Mouse (Mus musculus) embryonic stem cell, embryonic (primary cell): ENCODE measurements around the gene Taf4.

Experiments
- CTCF ChIA-PET, 4 experiments: fragments of 300-600 bp in 2 of 4; fragments of 350-600 bp in 2 of 4; sonication (Branson Sonifier 250); formaldehyde crosslinking; loops; one replicate each; lab custom pipeline; 2022; ENCODE audit warnings: inconsistent platforms in 2 of 4; lab: Charles Lee
- POLR2A ChIA-PET, 4 experiments: fragments of 300-600 bp in 2 of 4; fragments of 350-600 bp in 2 of 4; sonication (Branson Sonifier 250); formaldehyde crosslinking; loops; one replicate each; lab custom pipeline; 2022; ENCODE audit warnings: antibody characterized with exemption in 4 of 4, inconsistent platforms in 1 of 4; lab: Charles Lee

Gene Taf4

DNA sequence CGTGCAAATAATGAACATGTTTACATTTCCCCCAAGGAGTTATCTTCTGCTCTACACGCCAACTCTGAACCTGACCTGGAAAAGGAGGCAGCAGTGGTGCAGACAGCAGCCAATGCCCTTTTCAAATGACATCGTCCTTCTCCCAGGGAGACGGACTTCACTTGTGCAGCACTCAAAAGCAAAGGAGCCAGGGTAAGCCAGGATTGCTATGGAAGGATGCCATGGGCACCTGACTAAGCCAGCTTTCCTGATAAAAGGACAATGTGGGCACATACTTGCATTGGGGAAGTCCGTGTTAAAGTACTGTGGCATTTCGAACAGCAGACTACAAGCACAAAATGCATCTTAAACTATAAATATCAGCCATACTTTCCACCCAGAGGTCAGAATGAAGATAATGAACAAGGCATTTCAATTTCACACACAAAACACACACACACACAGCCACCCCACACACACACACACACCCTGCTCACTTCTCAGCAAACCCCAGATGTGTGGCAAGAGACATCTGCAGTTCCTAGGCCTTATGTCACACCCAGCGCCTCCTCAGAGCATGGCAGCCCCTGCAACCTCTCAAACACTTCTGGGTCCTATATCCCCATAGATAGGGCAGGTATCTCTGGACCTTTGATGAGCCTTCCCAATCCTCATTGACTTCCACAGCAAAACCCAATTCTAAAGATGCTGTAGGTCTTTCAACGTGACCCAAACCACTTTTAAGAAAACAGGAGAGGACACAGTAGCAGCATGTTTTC lies 2.4 kb downstream of the Taf4 start:
- CTCF ChIA-PET = interaction anchor here in 1 of 4 experiments (1.3 kb wide), 1 partner anchor 77 kb away, joined by 3 read pairs; no protein-coding TSS in a partner anchor
- POLR2A ChIA-PET = interaction anchor here in 1 of 4 experiments (1.1 to 1.3 kb wide), 2 partner anchors 15 to 261 kb away, joined by 3 read pairs; no protein-coding TSS in a partner anchor

DNA sequence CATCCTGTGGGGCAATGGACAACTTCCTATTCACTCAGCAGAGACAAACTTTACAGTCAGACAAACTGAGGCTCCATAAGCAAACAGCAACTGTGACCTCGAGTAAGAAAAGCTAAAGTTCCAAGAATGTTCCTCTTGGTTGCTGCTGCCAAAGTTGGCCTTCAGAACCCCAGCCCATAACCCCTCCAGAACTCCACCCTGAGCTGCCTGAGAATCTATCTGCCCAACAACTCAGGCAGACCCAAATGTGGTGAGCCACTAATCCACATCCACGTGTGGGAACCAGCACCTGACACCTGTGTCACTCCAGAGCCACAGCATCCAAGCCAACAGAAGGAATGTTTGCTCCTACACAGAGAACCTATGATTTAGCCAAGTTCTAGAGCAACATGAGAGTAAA lies 4.0 kb downstream of the Taf4 start:
- CTCF ChIA-PET = no interaction called here
- POLR2A ChIA-PET = interaction anchor here in 3 of 4 experiments (0.6 to 1.0 kb wide), 3 partner anchors 9 to 274 kb away, joined by 3 to 4 read pairs (median 3); no protein-coding TSS in a partner anchor

- ChIA-PET POLR2A (interaction anchor here in 3 of 4 experiments (0.6 to 1.7 kb wide), 5 partner anchors 9 to 274 kb away, joined by 3 to 4 read pairs (median 3); no protein-coding TSS in a partner anchor), CTCF (no interaction called here)
These were observed 4.6 kb downstream of the Taf4 start for GRCm38 (mm10) chr2:179971891-179972290.

DNA sequence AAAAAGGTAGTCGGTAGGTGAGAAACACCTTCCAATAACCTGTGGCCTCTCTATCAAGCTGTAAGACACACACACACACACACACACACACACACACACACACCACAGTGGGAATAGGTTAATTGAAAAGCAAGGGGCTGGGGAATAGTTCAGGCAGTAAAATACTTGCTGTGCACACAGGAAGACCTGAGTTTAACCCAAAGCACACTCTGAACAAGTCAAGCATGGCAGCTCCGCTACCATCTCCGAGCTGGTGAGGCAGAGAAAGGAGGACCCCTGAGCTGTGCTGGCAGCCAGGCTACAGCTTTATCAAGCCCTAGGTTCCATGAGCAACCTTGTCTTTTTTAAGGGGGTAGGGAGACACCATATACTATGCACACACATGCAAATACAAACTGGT lies 7.3 kb downstream of the Taf4 start:
- POLR2A ChIA-PET = interaction anchor here in 1 of 4 experiments (0.7 kb wide), 1 partner anchor 89 kb away, joined by 4 read pairs; no protein-coding TSS in a partner anchor
- CTCF ChIA-PET = no interaction called here

DNA sequence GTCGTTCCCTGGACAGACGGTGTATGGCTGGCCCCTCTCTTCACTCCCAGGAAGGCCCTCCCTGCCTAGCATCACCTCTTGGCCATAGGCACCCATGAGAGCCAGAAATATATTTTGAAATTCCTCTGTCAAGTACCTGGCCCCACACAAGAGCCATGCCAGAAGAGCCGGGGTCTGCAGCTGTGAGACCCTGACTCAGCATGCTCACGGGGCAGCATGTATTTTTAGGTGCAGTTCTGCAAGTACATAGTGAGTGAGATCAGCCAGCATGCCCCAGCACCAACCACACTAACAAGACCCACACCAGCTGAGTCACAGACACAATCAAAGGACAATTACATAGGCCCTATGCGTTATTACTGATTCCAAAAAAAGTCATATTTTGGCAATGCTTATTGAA lies 8.8 kb downstream of the Taf4 start:
- ChIA-PET CTCF (no interaction called here), POLR2A (interaction anchor here in 1 of 4 experiments (1.2 kb wide), 1 partner anchor 9 kb away, joined by 3 read pairs; the partner anchor contains the start of gene Taf4)

DNA sequence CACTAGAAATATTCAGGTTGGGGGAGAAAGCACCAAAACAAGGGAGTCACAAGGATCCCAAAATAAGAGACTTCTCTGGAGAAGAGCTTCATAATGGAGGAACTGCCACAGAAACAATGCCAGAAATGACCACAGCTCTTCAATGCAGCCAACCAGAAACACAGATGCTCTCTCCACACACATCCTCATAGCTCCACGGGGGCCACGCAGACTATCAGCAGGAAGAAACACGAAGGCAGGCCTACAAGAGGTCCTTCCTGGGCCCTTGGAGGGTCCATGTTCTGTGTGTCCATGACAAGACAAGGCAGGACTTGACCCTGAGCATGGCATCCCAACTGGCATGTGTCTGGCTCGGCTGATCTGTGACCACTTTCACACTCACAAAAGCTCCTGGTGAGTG lies 15.0 kb downstream of the Taf4 start:
- ChIA-PET CTCF (interaction anchor here in 2 of 4 experiments (0.5 to 1.8 kb wide), 3 partner anchors 49 to 251 kb away, joined by 3 to 5 read pairs (median 5); no protein-coding TSS in a partner anchor), POLR2A (interaction anchor here (0.6 to 2.3 kb wide), 8 partner anchors 11 to 238 kb away, joined by 3 to 8 read pairs (median 3); no protein-coding TSS in a partner anchor)

DNA sequence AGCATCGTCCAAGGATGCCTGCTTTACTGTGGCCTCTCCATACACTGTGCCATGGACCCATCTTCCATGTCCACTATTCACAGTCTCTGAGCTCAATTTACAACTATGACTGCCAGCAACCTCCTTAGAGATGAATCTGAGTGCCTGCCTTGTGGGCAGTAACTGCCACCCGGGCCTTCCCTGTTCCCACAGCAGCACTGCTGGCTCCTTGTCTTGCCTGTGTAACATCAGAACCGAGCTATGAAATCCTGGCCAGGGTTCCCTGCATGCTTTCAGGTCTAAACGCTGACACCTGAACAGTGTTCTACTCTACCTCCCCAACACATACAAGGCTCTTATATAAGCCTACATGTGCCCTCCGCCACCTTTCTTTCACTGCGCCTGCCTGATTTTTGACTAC lies 16.1 kb downstream of the Taf4 start:
- POLR2A ChIA-PET = interaction anchor here in 3 of 4 experiments (0.5 to 2.8 kb wide), 6 partner anchors 10 to 62 kb away, joined by 3 to 10 read pairs (median 7); no protein-coding TSS in a partner anchor

DNA sequence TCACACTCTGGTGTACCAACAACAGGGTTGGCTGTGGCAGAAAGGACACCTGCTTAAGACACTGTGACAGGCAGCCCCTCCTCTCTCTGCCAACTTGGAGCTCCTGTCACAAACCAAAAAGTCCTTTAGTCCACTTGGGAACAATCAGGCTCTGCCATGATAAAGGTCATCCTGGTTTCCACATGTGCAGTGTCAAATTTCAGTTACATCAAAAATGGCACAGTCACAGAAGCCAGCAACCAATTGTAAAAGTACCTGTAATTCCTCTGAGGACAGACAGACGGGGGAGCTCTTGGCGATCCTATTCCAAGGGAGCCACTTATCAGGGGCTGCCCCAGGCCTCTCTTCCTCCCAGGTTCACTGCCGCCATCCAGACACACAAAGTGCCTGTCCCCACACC lies 17.1 kb downstream of the Taf4 start:
- ChIA-PET CTCF (interaction anchor here in 2 of 4 experiments (1.0 to 1.3 kb wide), 2 partner anchors 92 kb away, joined by 3 to 4 read pairs; no protein-coding TSS in a partner anchor), POLR2A (interaction anchor here in 3 of 4 experiments (0.6 to 2.8 kb wide), 9 partner anchors 11 to 235 kb away, joined by 3 to 12 read pairs (median 6); partner anchors contain the start of gene Osbpl2 (in 1 of the 3))

More for the DNA sequence above, 16.1 kb downstream of the Taf4 start:
- CTCF ChIA-PET = interaction anchor here in 2 of 4 experiments (1.3 to 1.8 kb wide), 3 partner anchors 91 to 252 kb away, joined by 3 to 5 read pairs (median 4); no protein-coding TSS in a partner anchor

DNA sequence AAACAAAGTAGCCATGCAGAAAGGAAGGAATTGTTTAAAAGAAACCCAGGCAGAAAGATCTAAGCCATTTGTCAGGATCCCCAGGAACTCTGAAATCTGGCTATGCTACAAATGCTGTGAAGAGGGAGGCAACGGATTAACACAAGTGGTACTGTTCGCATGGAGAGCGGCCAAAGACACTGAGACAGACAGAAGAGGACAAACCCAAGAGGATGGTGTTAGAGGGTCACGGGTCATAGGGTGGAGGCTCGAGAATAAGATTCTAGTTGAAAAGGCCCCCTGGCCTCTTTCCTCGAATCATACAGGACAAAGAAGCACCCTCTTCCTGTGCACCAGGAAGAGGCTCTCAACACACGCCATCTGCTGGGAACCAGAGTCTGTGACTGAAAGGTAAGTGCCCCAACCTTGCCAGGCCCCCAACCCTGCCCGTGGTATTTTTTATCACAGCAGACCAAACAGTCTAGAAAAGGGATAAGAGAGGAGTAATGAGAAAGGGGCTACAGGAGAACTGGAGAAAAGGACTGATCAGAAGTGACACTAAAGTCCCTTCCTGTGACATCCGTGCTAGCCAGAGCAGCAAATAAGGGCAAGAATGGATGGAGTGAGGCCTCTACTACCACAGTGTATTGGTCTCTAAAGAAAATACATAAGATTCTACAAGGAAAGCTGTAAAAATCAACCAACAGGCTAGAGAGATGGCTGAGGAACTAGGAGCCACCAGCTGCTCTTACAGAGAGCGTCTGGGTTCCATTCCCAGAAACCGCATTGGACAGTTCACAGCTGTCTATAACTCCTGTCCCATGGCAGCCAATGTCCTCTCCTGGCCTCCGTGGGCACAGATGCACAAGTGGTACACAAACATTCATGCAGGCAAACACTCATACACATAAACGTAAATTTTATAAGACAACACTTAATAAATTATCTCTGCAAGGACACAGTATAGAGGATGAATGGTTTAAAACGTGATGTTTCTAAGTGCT lies 24.6 kb downstream of the Taf4 start:
- CTCF ChIA-PET = no interaction called here
- POLR2A ChIA-PET = interaction anchor here in 1 of 4 experiments (0.6 kb wide), 1 partner anchor 37 kb away, joined by 3 read pairs; no protein-coding TSS in a partner anchor

DNA sequence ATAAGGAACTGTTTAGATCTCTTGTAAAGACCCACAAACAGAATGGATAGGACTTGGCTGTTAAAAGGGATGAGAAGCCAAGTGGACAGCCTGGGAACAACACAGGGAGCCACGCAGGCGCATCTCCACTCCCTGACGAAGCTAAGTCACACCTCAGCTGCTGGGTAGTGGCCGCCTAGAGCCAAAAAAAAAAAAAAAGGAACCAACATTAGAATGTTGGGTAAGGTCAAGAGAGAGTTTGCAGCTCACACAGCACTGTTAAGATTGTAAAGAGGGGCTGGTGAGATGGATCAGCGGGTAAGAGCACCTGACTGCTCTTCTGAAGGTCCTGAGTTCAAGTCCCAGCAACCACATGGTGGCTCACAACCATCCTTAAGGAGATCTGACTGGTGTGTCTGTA lies 27.6 kb downstream of the Taf4 start:
- POLR2A ChIA-PET = interaction anchor here in 2 of 4 experiments (1.0 kb wide), 2 partner anchors 19 to 32 kb away, joined by 3 read pairs; no protein-coding TSS in a partner anchor
- CTCF ChIA-PET = interaction anchor here in 2 of 4 experiments (0.6 to 1.1 kb wide), 2 partner anchors 102 kb away, joined by 3 to 4 read pairs; no protein-coding TSS in a partner anchor

GRCm38 (mm10) chr2:179947607-179948006 lies 28.8 kb downstream of the Taf4 start:
- ChIA-PET CTCF (interaction anchor here in 1 of 4 experiments (0.6 kb wide), 1 partner anchor 292 kb away, joined by 4 read pairs; no protein-coding TSS in a partner anchor), POLR2A (interaction anchor here in 1 of 4 experiments (1.4 kb wide), 1 partner anchor 13 kb away, joined by 8 read pairs; no protein-coding TSS in a partner anchor)

GRCm38 (mm10) chr2:179946496-179946895 lies 29.9 kb downstream of the Taf4 start:
- CTCF ChIA-PET = interaction anchor here in 2 of 4 experiments (0.6 to 1.0 kb wide), 2 partner anchors 32 to 961 kb away, joined by 3 to 5 read pairs; no protein-coding TSS in a partner anchor
- POLR2A ChIA-PET = interaction anchor here (0.6 to 2.1 kb wide), 12 partner anchors 9 to 278 kb away, joined by 3 to 9 read pairs (median 4); partner anchors contain the start of genes Psma7 (in 1 of the 4) and Ss18l1 (in 1 of the 4)

- ChIA-PET POLR2A (interaction anchor here in 2 of 4 experiments (0.6 to 2.1 kb wide), 7 partner anchors 9 to 1253 kb away, joined by 3 to 9 read pairs (median 4); partner anchors contain the start of genes Psma7 (in 1 of the 2) and Ss18l1 (in 1 of the 2)), CTCF (interaction anchor here in 2 of 4 experiments (2.6 to 3.0 kb wide), 2 partner anchors 106 to 107 kb away, joined by 8 to 19 read pairs; no protein-coding TSS in a partner anchor)
These were observed 31.4 kb downstream of the Taf4 start for GRCm38 (mm10) chr2:179945051-179945450.

- POLR2A ChIA-PET = interaction anchor here in 2 of 4 experiments (1.5 to 2.3 kb wide), 3 partner anchors 10 to 84 kb away, joined by 5 to 7 read pairs (median 5); partner anchors contain the start of gene Lsm14b (in 1 of the 2)
- CTCF ChIA-PET = interaction anchor here in 1 of 4 experiments (1.5 kb wide), 1 partner anchor 109 kb away, joined by 3 read pairs; no protein-coding TSS in a partner anchor
These were observed 34.8 kb downstream of the Taf4 start for GRCm38 (mm10) chr2:179941696-179942095.

GRCm38 (mm10) chr2:179937091-179937490 lies 39.4 kb downstream of the Taf4 start:
- CTCF ChIA-PET = interaction anchor here (0.7 to 2.2 kb wide), 8 partner anchors 16 to 339 kb away, joined by 3 to 7 read pairs (median 3); partner anchors contain the start of genes Psma7 (in 1 of the 4) and Ss18l1 (in 1 of the 4)
- POLR2A ChIA-PET = interaction anchor here (0.6 to 1.9 kb wide), 8 partner anchors 8 to 69 kb away, joined by 3 to 6 read pairs (median 4); no protein-coding TSS in a partner anchor

DNA sequence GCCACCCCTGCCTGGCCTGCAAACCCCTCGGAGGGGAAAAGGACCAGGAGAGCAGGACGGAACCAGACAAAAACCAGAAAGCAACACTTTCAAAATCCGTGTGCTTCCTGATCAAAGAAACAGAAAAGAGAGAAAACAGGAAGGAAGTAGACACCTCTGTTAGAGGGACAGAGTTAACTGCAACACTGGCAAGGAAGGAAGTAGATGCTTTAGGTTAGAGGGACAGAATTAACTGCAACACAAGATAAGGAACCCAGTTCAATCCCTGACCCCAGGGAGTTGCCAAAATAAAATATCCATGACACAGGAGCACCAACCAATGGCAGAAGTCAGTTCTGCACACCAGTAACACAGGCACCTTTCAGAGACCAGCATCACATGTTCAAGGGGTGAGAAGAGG lies 42.3 kb downstream of the Taf4 start:
- ChIA-PET CTCF (no interaction called here), POLR2A (no interaction called here)

DNA sequence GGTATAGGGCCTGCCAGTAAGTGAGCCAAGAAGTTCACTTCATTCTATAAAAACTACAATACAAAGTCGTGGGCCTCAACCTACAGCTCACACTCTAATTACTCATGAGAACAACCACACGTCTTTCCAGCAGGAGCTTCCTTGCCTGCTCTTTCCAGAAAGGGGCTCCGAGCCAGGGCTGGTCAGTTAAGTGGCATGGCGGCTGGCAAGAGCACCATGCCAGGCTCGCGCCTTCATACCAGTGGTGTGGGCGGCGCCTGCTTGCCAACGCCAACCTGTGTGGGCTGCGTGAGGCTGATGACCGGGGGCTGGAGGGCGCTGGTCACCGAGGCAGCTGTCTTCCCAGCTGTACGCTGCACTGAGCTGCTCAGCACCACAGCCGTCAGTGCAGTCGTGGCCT lies 44.7 kb downstream of the Taf4 start:
- POLR2A ChIA-PET = interaction anchor here in 3 of 4 experiments (0.6 to 1.4 kb wide), 8 partner anchors 10 to 325 kb away, joined by 3 to 11 read pairs (median 4); partner anchors contain the start of genes Mtg2 (in 1 of the 3) and Rps21 (in 1 of the 3)
- CTCF ChIA-PET = interaction anchor here in 3 of 4 experiments (0.8 to 1.8 kb wide), 4 partner anchors 11 to 119 kb away, joined by 3 to 5 read pairs (median 4); no protein-coding TSS in a partner anchor
